Mouse (Mus musculus) erythroblast, embryonic 14.5 days (primary cell): Measurements from ENCODE around the gene Map3k13. TPM values are rescaled to one million over a fixed set of nuclear protein-coding genes. Genes with fewer than 3 reads are reported as not detected.

ENCODE experiments used
- H3K27me3 ChIP-seq: 2 replicates; pipeline ENCODE4 v1.6.1; 2012; ENCODE audit warnings: inconsistent platforms; ENCODE audit not compliant: control insufficient read depth
- H3K36me3 ChIP-seq: 2 replicates; pipeline ENCODE4 v1.6.1; 2012; ENCODE audit warnings: mild to moderate bottlenecking, inconsistent platforms; ENCODE audit not compliant: control insufficient read depth
- H3K4me1 ChIP-seq: 2 replicates; pipeline ENCODE4 v1.6.1; 2012; ENCODE audit warnings: inconsistent platforms; ENCODE audit not compliant: control insufficient read depth
- H3K4me3 ChIP-seq: replicated peaks from 2 replicates; pipeline ENCODE3; 2012; ENCODE audit warnings: moderate library complexity, mild to moderate bottlenecking, inconsistent platforms
- H3K9me3 ChIP-seq: 2 replicates; pipeline ENCODE4 v1.6.1; 2012; ENCODE audit warnings: low read length, inconsistent platforms, mixed read lengths; ENCODE audit not compliant: control insufficient read depth
- GATA1 ChIP-seq: IDR thresholded peaks from 2 replicates; pipeline ENCODE4 v1.6.1; 2012; ENCODE audit warnings: low read length, inconsistent platforms, mixed read lengths
- TAL1 ChIP-seq: IDR thresholded peaks from 3 replicates; pipeline ENCODE4 v1.6.1; 2012; ENCODE audit warnings: low read length, inconsistent platforms, mixed read lengths
- polyA plus RNA-seq: library from polyadenylated mRNA; stranded (reverse); fragments of >175 nt; gene quantifications from 2 replicates; pipeline ENCODE4 v1.2.3, GENCODE M21; 2012

The Map3k13 gene
- polyA plus RNA-seq, 1 experiment, result 0.01 TPM

DNA sequence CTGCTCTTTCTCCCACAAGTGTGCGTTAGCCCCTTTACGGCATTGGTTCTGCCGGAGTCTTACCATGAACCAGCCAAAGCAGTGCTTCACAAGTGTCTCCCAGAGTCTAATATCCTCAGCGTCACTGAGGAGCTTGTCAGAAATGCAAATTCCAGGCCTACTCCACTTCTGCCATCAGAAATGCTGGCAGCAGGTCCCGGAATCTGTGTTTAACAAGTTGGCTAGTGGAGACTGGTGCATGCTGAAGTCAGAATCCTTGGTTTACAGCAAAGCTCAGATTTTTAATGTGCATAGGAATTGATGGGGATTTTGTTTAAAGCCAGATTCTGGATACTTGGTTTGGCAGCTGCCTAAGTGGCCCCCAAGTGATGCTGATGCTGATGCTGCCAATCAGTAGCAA lies 62.0 kb downstream of the Map3k13 start:
- no peak overlapping the region for H3K4me3 ChIP-seq
- TF ChIP-seq TAL1 (no peak), GATA1 (no peak)
- H3K27me3 ChIP-seq, result no peaks in the 10 kb centered on the region
- no peaks in the 10 kb centered on the region for H3K9me3 ChIP-seq
- no peaks in the 10 kb centered on the region for H3K4me1 ChIP-seq
- H3K36me3 ChIP-seq, result no peaks in the 10 kb centered on the region

DNA sequence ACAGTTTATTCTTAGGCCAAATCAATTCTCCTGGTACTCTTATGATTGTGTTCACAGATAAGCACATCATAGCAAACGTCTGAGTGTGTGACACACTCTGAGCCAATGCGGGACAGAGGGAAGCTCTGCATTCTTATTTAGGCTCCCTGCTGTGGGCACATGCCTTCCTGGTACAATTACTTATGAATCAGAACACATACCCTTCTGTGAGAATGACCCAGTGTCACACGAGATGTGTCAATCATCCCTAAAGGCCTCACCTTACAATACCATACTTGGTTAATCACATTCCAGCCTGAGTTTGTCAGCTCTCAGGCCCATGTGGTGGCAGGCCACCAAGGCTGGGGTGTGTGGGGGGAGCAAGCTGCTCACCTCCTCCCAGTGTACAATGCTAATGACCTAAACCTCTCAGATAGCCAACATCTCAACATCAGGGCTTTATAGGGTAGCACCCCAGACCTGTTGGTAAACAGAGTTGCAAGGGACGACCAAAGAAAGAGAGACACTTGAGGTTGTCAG lies 63.0 kb downstream of the Map3k13 start:
- H3K4me1 ChIP-seq, result no peaks in the 10 kb centered on the region
- H3K4me3 ChIP-seq, result no peak overlapping the region
- no peaks in the 10 kb centered on the region for H3K9me3 ChIP-seq
- no peaks in the 10 kb centered on the region for H3K36me3 ChIP-seq
- TF ChIP-seq TAL1 (no peak), GATA1 (no peak)
- no peaks in the 10 kb centered on the region for H3K27me3 ChIP-seq

DNA sequence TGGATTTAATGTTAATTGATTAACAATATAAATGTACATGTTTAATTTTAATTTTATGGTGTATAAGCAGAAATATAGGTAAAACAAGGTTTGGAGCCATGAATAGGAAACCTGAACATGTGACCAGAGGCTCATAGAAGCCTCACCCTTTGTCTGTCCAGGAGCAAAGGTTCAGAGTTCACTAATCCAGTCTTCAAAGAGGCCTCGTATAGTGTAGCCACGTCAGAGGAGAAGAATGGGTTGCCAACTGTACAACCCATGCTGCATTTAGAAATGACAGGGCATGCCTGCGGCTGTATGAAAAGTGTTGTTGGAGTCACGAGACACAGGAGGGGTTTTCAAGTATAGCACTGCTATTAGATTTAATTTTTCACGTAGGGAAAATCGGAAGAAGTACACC lies 64.0 kb downstream of the Map3k13 start:
- no peak overlapping the region for H3K4me3 ChIP-seq
- TF ChIP-seq TAL1, result no peak
- TF ChIP-seq GATA1, result no peak
- H3K9me3 ChIP-seq, result no peaks in the 10 kb centered on the region
- H3K36me3 ChIP-seq, result no peaks in the 10 kb centered on the region
- H3K27me3 ChIP-seq, result no peaks in the 10 kb centered on the region
- no peaks in the 10 kb centered on the region for H3K4me1 ChIP-seq

DNA sequence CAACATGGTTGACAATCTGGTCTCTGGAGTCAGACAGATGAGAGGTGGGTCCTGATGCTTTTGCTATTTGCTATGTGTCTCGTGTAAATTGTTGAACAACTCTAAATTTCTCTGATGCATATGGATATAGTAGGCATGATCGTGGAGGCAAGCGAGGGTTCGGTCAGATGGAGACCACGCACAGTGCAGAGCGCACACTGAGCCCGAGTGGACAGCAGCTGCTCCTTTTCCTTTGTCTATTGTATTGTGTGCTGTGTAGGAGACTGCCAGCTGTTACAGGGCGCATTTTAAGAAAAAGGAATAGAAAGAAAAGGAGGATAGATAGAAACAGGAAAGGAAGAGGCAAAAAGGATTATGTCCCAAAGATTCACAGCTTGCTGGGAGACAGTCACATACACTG lies 64.7 kb downstream of the Map3k13 start:
- Histone ChIP-seq H3K9me3 (no peaks in the 10 kb centered on the region), H3K36me3 (no peaks in the 10 kb centered on the region), H3K4me1 (no peaks in the 10 kb centered on the region), H3K4me3 (no peak overlapping the region), H3K27me3 (no peaks in the 10 kb centered on the region)
- no peak for TF ChIP-seq TAL1
- no peak for TF ChIP-seq GATA1

DNA sequence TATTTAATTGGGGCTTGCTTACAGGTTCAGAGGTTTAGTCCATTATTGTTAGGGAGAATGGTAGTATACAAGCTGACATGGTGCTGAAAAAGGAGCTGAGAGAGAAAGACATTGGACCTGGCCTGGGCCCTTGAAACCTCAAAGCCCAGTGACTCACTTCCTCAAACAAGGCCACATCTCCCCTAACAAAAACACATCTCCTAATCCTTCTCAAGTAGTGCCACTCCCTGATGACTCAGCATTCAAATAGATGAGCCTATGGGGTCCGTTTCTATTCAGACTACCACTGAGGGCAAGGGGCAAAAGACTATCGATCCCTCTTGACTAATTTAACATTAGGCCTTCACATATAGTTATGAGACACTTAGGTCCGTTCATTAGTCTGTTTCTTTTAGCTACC lies 68.3 kb downstream of the Map3k13 start:
- H3K4me3 ChIP-seq, result no peak overlapping the region
- no peaks in the 10 kb centered on the region for H3K9me3 ChIP-seq
- no peaks in the 10 kb centered on the region for H3K27me3 ChIP-seq
- H3K4me1 ChIP-seq, result no peaks in the 10 kb centered on the region
- TF ChIP-seq TAL1, result no peak
- TF ChIP-seq GATA1, result no peak
- no peaks in the 10 kb centered on the region for H3K36me3 ChIP-seq

DNA sequence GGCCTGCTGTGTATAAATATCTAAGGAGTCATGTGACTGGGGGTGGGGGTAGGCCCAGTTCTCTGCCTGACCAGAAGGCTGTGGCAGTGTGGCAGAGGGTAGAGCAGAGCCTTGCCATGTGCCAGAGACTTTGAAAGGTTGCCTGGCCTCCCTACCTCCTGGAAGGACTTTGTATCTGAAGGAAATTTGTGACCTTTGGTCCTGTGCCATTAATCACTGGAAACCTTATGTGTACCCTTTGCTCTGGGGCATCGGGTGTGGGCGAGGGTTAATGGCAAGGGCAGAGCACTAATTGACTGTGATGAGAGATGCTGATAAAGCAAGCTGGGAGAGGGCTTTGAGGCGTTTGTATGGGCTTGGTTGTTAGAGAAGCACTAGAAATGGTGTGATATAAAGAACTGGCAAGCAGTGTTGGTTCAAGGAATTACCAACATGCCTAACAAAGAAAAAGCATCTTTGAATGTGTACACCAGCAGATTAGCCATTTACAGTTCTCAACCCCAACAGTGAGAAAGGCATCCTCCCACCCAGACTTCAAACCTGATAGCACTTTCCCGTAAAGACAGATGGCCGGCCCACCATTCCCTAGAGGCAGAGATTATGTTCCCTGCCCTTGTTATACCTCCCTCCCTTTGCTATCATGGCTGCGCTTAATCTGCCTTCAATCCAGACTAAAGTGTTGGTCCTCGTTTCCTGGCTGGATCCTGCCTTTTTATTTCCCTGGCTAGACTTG lies 71.3 kb downstream of the Map3k13 start:
- no peaks in the 10 kb centered on the region for H3K9me3 ChIP-seq
- TF ChIP-seq TAL1, result no peak
- TF ChIP-seq GATA1, result no peak
- no peak overlapping the region for H3K4me3 ChIP-seq

DNA sequence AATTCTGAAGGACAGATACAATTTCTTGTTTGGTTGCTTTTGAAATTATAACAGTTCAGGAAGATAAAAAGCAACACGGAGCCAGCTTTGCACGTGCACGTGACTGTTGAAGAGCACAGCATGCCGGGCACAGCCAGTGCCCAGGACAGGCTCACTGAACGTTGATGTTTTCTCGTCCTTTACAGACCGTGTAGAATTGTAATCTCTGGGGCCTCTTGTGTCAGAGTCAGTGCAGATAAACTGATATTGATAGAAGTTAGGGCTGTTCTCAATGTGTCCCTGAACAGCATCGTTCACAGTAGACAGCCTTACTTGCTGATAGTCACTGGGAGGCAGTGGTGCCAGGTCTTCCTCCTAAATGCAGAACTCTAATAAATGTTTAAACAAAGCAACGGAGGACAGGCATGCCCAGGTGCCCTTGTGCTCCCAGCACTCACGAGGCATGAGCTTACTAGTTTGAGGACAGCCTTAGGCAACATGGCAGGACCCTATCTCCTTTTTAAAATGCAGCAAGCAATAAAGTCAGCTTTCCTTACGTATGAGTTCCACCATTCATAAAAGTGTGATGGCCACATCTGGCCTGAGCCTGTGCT lies 71.9 kb downstream of the Map3k13 start:
- Histone ChIP-seq H3K4me3 (no peak overlapping the region), H3K27me3 (no peaks in the 10 kb centered on the region), H3K4me1 (no peaks in the 10 kb centered on the region), H3K9me3 (no peaks in the 10 kb centered on the region), H3K36me3 (no peaks in the 10 kb centered on the region)
- TF ChIP-seq TAL1 (no peak), GATA1 (no peak)

More for the DNA sequence above, 71.3 kb downstream of the Map3k13 start:
- Histone ChIP-seq H3K27me3 (no peaks in the 10 kb centered on the region), H3K36me3 (no peaks in the 10 kb centered on the region), H3K4me1 (no peaks in the 10 kb centered on the region)

DNA sequence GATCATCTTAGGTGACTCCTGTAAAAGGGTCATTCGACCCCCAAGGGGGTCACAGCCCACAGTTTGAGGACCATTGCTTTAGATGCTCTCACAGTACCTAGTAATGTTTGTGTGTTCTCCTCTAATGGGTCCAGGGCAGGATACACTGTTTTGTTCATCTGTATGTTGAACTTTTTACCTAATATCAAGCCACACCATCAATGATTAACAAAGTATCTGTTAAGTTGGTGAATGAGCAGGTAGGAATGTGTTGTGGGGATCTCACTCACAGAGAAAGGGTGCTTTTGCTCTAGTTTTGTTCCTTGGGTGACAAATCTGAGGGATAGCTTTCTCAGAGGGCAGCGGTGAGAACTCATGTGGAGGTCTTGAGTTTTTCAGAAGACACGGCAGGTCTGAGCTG lies 73.6 kb downstream of the Map3k13 start:
- Histone ChIP-seq H3K9me3 (no peaks in the 10 kb centered on the region), H3K36me3 (no peaks in the 10 kb centered on the region), H3K4me1 (no peaks in the 10 kb centered on the region), H3K4me3 (no peak overlapping the region), H3K27me3 (no peaks in the 10 kb centered on the region)
- TF ChIP-seq TAL1 (no peak), GATA1 (no peak)

DNA sequence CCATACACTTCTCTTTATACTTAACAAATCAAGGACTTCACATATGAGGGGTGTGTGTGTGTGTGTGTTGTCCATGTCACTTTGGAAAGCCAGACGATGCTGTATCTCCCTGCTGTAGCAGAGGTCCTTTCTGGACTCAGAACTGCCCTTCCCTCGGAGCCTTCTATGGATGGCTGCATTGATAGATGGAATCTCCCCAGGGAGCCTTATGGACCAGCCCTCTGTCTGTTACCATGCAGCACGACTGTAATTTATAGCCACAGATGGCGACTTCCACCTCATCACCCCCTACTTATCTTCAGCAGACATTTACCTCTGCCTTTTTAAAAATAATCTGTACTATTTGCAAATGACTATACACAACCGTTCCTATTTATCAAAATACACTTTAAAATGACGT lies 74.5 kb downstream of the Map3k13 start:
- no peaks in the 10 kb centered on the region for H3K9me3 ChIP-seq
- TF ChIP-seq TAL1 (no peak), GATA1 (no peak)
- H3K27me3 ChIP-seq, result no peaks in the 10 kb centered on the region
- H3K4me1 ChIP-seq, result no peaks in the 10 kb centered on the region
- no peaks in the 10 kb centered on the region for H3K36me3 ChIP-seq
- no peak overlapping the region for H3K4me3 ChIP-seq
